Comparison of ENCODE assay signal across 27 mouse cellular contexts in the genomic region with DNA sequence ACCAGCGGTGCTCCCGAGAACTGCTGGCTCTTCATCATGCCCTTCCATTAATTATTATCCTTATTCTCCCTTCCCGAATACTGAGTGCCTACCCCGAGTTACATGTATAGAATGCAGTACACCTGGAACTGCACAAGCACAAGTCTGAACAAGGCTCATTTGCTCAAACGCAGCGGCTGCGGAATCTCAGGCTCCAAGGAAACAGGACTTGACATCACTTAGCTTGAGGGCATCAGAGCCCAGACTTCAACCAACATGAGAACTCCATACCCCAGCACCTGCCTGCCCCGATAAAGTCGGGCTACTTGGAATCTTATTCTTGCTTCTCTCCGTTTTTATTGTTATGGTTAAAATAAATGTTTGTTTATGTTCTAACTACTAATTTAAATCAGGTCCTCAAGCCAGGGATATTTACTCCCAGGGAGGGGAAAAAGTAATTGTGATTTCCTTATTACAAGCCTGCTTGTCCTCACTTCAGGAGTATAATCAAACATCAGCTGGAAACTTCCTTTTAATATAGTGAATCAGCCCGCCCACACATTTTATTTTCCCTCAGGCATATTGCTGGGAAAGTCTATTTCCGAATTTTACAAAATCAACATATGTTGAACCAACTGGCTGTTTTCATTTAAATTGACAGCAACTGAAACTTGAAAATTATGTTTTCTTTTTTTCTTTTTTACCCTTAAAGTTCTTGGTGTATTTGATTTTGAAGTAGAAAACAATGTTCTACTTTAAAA.
DNase-seq lines count a peak whose midpoint lies in the region; ATAC-seq and TF ChIP-seq lines count a peak whose summit lies in the region.
"Had no signal": no experiment of that assay in that cellular context is flagged by ENCODE, and none has a peak within 500 bp of the region (broad histone marks: within the 10 kb centered on the region; RNA-seq: fewer than 3 reads in every experiment).

No protein-coding gene starts in this region.

- no peaks in the 10 kb centered on the region for H3K36me3 ChIP-seq in forebrain, postnatal 0 days (ENCODE audit: insufficient read depth)
- H3K36me3 ChIP-seq in forebrain, embryonic 12.5 days (replicated peaks) = no peaks in the 10 kb centered on the region
- H3K36me3 ChIP-seq: forebrain, embryonic 10.5 days; hindbrain, embryonic 10.5 days; limb, embryonic 10.5 days; neural tube, embryonic 15.5 days had no signal

- no peak for ATAC-seq in forebrain, postnatal 0 days
- no peak for ATAC-seq in forebrain, embryonic 12.5 days (ENCODE audit: low FRiP score)
- ATAC-seq: hindbrain, postnatal 0 days; intestine, postnatal 0 days had no signal

- no peak for TF ChIP-seq CTCF in forebrain, postnatal 0 days (IDR thresholded peaks at IDR 0.05; ENCODE audit: low read depth)
- no peak for TF ChIP-seq CTCF in brain, embryonic 14.5 days (IDR thresholded peaks at IDR 0.05; ENCODE audit: borderline replicate concordance, extremely low read depth, insufficient read depth, insufficient read length)

- H3K9me3 ChIP-seq in forebrain, postnatal 0 days (ENCODE audit: low read length) = no peaks in the 10 kb centered on the region
- H3K9me3 ChIP-seq in forebrain, embryonic 12.5 days = no peaks in the 10 kb centered on the region
- H3K9me3 ChIP-seq: forebrain, embryonic 10.5 days; hindbrain, embryonic 10.5 days; limb, embryonic 10.5 days; megakaryocyte, embryonic 14.5 days; neural tube, embryonic 15.5 days had no signal

- 79% methylated on average over 12 of the region's 12 CpGs for WGBS in forebrain, postnatal 0 days
- 90% methylated on average over 12 of the region's 12 CpGs for WGBS in forebrain, embryonic 12.5 days

- no peaks in the 10 kb centered on the region for H3K27me3 ChIP-seq in forebrain, postnatal 0 days (ENCODE audit: insufficient read depth, low read length)
- H3K27me3 ChIP-seq in forebrain, embryonic 12.5 days = no peaks in the 10 kb centered on the region
- H3K27me3 ChIP-seq: CH12.LX; megakaryocyte, embryonic 14.5 days; neural tube, embryonic 15.5 days had no signal

- no peak overlapping the region for H3K4me2 ChIP-seq in forebrain, postnatal 0 days (ENCODE audit: low read depth)
- no peak overlapping the region for H3K4me2 ChIP-seq in forebrain, embryonic 12.5 days
- H3K4me2 ChIP-seq: neural tube, embryonic 15.5 days had no signal

- intact Hi-C loops in left cerebral cortex, postnatal 14 days (cut with DNase I) = no loop called here

- no peak overlapping the region for H3K27ac ChIP-seq in forebrain, postnatal 0 days (ENCODE audit: low read depth, low read length)
- H3K27ac ChIP-seq in forebrain, embryonic 12.5 days = no peak overlapping the region
- H3K27ac ChIP-seq: forebrain, embryonic 10.5 days; hindbrain, embryonic 10.5 days; hindbrain, postnatal 0 days; layer of hippocampus, adult 2 months; limb, embryonic 10.5 days; neural tube, embryonic 15.5 days; stomach, postnatal 0 days had no signal

- H3K9ac ChIP-seq in forebrain, postnatal 0 days = no peak overlapping the region
- H3K9ac ChIP-seq in forebrain, embryonic 12.5 days = no peak overlapping the region
- H3K9ac ChIP-seq: neural tube, embryonic 15.5 days had no signal

- no peak for TF ChIP-seq POLR2A in brain, embryonic 14.5 days (IDR thresholded peaks at IDR 0.05; ENCODE audit: borderline replicate concordance, extremely low read depth, insufficient read depth, insufficient read length, poor library complexity, severe bottlenecking)

- peak; percentile 46 for DNase-seq in forebrain, postnatal 0 days
- peak; percentile 39 to 40 for DNase-seq in left cerebral cortex, postnatal 14 days (ENCODE audit: low spot score in 2 of 2)
- no peak for DNase-seq in left cerebral cortex, adult 18-20 months (ENCODE audit: low spot score in 2 of 2)
- peak; percentile 50 for DNase-seq in brain, embryonic 14.5 days (ENCODE audit: low read depth)
- no peak for DNase-seq in urinary bladder, postnatal 4 days (ENCODE audit: low spot score in 2 of 2)
- DNase-seq in spleen, postnatal 14 days (ENCODE audit: low spot score in 2 of 2) = no peak
- DNase-seq: adrenal gland, adult 2 months; cerebellum, adult 11-12 months; cerebellum, postnatal 25 days; embryo, embryonic 11 days; gastrocnemius, postnatal 25 days; kidney, postnatal 10 days; lung, adult 18-20 months; lung, postnatal 14 days; midbrain, embryonic 14.5 days; right cerebral cortex, postnatal 4 days had no signal

- H3K4me3 ChIP-seq in forebrain, postnatal 0 days (ENCODE audit: low read depth, low read length) = no peak overlapping the region
- H3K4me3 ChIP-seq in forebrain, embryonic 12.5 days (replicated peaks) = no peak overlapping the region
- H3K4me3 ChIP-seq: forebrain, embryonic 10.5 days; hindbrain, embryonic 10.5 days; layer of hippocampus, adult 2 months; limb, embryonic 10.5 days; neural tube, embryonic 15.5 days had no signal

- no peaks in the 10 kb centered on the region for H3K4me1 ChIP-seq in forebrain, postnatal 0 days (ENCODE audit: insufficient read depth)
- H3K4me1 ChIP-seq in forebrain, embryonic 12.5 days = peaks cover 8% of the 10 kb centered on the region
- H3K4me1 ChIP-seq: limb, embryonic 10.5 days had no signal

Comparison
In these comparisons a context has a peak if more than half of its experiments do, and no peak if none do; other contexts are left out.
1. DNase-seq: peak in forebrain, postnatal 0 days (single experiment), left cerebral cortex, postnatal 14 days (2 of 2) and brain, embryonic 14.5 days (single experiment); none in left cerebral cortex, adult 18-20 months (0 of 2), urinary bladder, postnatal 4 days (0 of 2) and spleen, postnatal 14 days (0 of 2).